Mouse (Mus musculus) midbrain, embryonic 13.5 days (tissue): ENCODE measurements around the gene Gm28051. TPM values are rescaled to one million over a fixed set of nuclear protein-coding genes. Genes with fewer than 3 reads are reported as not detected.

Experiments
- ATAC-seq: fragments of 200-750 bp; cut with Nextera tagmentation; 2 replicates; pipeline ENCODE4 v1.8.0; 2017; ENCODE audit warnings: mild to moderate bottlenecking, moderate TSS enrichment, moderate library complexity
- H3K27ac ChIP-seq: fragments of 300-500 bp; sonication (generic); 2 replicates; pipeline ENCODE4 v1.5.1; 2015; ENCODE audit warnings: inconsistent platforms, mild to moderate bottlenecking, moderate library complexity
- H3K27me3 ChIP-seq: fragments of 300-500 bp; sonication (generic); 2 replicates; pipeline ENCODE4 v1.6.1; 2015; ENCODE audit warnings: mild to moderate bottlenecking, inconsistent platforms
- H3K36me3 ChIP-seq: fragments of 300-500 bp; sonication (generic); 2 replicates; pipeline ENCODE4 v1.6.1; 2015; ENCODE audit warnings: mild to moderate bottlenecking, inconsistent platforms
- H3K4me1 ChIP-seq: fragments of 300-500 bp; sonication (generic); replicated peaks from 2 replicates; pipeline ENCODE4 v1.6.1; 2015; ENCODE audit warnings: inconsistent platforms
- H3K4me2 ChIP-seq: fragments of 300-500 bp; sonication (generic); replicated peaks from 2 replicates; pipeline ENCODE4 v1.6.1; 2015; ENCODE audit warnings: moderate library complexity, mild to moderate bottlenecking, inconsistent platforms
- H3K4me3 ChIP-seq: fragments of 300-500 bp; sonication (generic); replicated peaks from 2 replicates; pipeline ENCODE4 v1.5.1; 2015; ENCODE audit warnings: mild to moderate bottlenecking, inconsistent platforms
- H3K9ac ChIP-seq: fragments of 300-500 bp; sonication (generic); replicated peaks from 2 replicates; pipeline ENCODE4 v1.6.1; 2015; ENCODE audit warnings: mild to moderate bottlenecking, inconsistent platforms
- H3K9me3 ChIP-seq: fragments of 300-500 bp; sonication (generic); 2 replicates; pipeline ENCODE4 v1.6.1; 2016; ENCODE audit warnings: mild to moderate bottlenecking, inconsistent platforms
- WGBS: fragments of 180-500 bp; shearing (Covaris S2); methylation state at CpG from one replicate; pipeline ENCODE4 v1.1.7; 2015; 5-methylcytosine and 5-hydroxymethylcytosine counted together
- polyA plus RNA-seq: library from polyadenylated mRNA; unstranded; fragments of >200 nt; fragmentation: Nextera tagmentation; extraction: Ambion mirVana; gene quantifications from 2 replicates; pipeline ENCODE4 v1.2.1, GENCODE M21; 2015

Gm28051 gene
- polyA plus RNA-seq, 1 experiment from 2014 or later = not detected

DNA sequence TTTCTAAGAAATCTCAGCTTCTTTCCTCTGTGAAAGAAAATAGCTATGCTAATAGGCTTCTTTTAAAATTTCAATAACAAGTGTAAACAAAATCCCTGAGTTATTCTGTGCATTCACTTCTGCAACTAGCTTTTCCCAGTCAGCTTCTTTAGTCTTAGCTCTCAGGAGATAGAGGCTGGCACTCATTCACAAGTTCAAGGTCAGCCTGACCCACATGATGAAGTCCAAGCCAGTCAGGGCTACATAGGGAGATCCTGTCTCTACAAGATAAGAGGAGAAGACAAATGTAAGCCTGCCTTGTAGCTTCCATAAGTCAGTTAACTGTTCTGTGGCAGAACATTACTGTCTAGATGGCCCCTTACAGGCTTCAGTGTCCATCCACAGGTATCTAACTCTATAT, 6.1 kb upstream of the Gm28051 start:
- H3K27me3 ChIP-seq = no peaks in the 10 kb centered on the region
- peaks cover 46% of the 10 kb centered on the region for H3K36me3 ChIP-seq
- no peak overlapping the region for H3K4me3 ChIP-seq
- H3K4me1 ChIP-seq = peaks cover 15% of the 10 kb centered on the region
- no peak for ATAC-seq
- H3K4me2 ChIP-seq = no peak overlapping the region
- no peak overlapping the region for H3K27ac ChIP-seq
- H3K9me3 ChIP-seq = no peaks in the 10 kb centered on the region
- H3K9ac ChIP-seq = no peak overlapping the region

DNA sequence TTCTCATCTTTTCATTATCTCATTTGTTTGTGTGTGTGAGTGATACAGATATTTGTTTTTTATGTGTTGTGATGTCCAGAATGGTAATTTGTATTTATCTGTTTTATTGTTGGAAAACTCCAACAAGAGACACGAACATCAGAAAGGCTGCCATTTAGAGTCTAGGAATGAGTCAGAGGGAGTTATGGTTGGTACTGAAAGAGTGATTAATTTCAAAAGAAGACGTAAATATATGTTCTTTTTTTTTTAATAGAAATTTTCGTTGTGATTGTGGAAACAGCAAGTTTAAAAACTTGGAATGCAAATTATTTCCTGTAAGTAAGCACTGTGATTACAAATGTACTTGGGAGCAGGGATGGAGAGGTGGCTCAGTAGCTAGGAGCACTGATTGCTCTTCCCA, 4.1 kb upstream of the Gm28051 start:
- no peak for ATAC-seq
- Histone ChIP-seq H3K36me3 (peaks cover 29% of the 10 kb centered on the region), H3K4me3 (no peak overlapping the region), H3K4me1 (peaks cover 22% of the 10 kb centered on the region), H3K27me3 (no peaks in the 10 kb centered on the region), H3K9me3 (no peaks in the 10 kb centered on the region), H3K4me2 (no peak overlapping the region), H3K9ac (no peak overlapping the region), H3K27ac (no peak overlapping the region)
- WGBS = 93% methylated on average over 3 of the region's 3 CpGs

DNA sequence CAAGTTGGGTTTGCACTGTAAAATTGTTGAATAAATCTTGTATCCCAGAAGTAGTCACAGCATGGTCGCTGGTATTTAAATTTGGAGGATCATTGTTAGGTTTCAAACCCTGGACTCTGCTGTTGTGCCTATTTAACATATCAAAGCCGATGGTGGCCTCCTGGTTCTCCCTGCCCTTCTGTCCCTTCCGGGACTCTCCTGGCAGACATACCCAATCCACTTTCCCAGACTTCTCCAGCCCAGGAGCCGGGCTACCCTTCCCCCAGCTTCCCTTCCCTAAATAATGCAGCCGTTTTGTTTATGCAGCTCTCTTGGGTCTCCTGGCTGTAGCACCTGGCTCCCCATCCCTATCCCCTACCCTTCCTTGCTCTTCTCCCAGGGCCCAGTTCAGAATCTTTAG, 1.4 kb upstream of the Gm28051 start:
- H3K36me3 ChIP-seq = peaks cover 11% of the 10 kb centered on the region

DNA sequence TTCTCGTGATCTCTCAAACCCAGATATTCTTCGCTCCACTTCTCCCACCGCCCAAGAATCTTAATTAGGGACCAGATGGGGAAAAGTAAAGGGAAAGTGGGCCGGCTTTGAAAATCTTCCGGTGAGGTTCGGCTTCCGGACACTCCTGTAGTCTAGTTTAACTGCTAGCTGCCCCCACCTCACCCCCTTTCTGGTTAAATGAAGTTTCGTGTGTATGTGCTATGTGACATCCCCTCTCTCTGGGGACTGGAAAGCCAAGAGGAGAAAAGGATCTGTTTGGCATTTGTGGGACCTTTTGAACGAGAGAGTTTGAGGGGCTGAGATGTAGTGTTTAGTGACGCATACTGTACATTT, 815 bp upstream of the Gm28051 start, which contains the start of gene Gm20604:
Gene Gm20604 (minus strand): TSS at position 270 of the 354 bp plus-strand sequence.
- peak within 1 kb of the TSS; percentile 80 for H3K4me2 ChIP-seq
- peak within 1 kb of the TSS; percentile 70 for H3K4me3 ChIP-seq
- H3K4me1 ChIP-seq = peaks cover 35% of the 10 kb centered on the region
- no peak for ATAC-seq
- peak within 1 kb of the TSS; percentile 79 for H3K9ac ChIP-seq
- H3K27ac ChIP-seq = peak within 1 kb of the TSS; percentile 90
- WGBS = under 1% methylated on average over 10 of the region's 10 CpGs
- no peaks in the 10 kb centered on the region for H3K27me3 ChIP-seq
- H3K9me3 ChIP-seq = no peaks in the 10 kb centered on the region
- H3K36me3 ChIP-seq = peaks cover 7% of the 10 kb centered on the region

More for the DNA sequence above, 1.4 kb upstream of the Gm28051 start:
- ATAC-seq = no peak
- H3K4me1 ChIP-seq = peaks cover 35% of the 10 kb centered on the region
- no peaks in the 10 kb centered on the region for H3K9me3 ChIP-seq
- no peak overlapping the region for H3K27ac ChIP-seq
- H3K4me2 ChIP-seq = peak overlapping the region; percentile 78
- H3K9ac ChIP-seq = peak overlapping the region; percentile 79
- H3K27me3 ChIP-seq = no peaks in the 10 kb centered on the region
- WGBS = 2% methylated on average over 5 of the region's 5 CpGs
- peak overlapping the region; percentile 70 for H3K4me3 ChIP-seq

DNA sequence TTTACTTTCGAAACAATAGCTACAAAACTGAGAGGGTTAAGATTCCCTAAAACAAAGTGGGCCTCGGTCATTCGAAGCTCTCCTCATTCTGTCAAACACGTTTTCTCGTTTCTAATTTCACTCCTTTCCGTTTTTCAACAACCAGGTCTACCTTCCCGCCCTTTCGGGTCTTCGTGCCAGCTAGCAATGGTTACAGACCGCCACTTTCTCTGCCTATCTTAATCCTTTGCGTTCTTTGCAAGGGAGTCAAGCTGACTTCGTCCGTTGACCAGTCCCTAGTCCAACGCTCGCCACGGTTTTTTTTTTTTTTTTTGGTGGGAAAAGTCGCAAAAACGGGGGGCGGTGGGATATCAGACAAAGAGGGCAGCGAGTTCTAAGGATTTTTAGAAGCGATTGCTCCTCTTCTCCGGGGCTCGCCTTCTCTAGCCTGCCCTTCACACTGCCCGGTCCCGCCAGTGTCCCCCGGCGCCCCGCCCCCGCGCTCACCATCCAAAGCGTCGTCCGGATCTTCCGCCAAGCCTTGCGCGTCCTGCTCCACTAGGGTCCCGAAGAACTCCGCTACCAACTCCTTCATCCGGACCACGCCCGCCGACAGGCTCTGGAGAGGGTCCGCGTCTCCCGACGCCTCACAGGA, 393 bp downstream of the Gm28051 start:
- Histone ChIP-seq H3K27ac (peak overlapping the region; percentile 90), H3K9ac (peak overlapping the region; percentile 76), H3K27me3 (no peaks in the 10 kb centered on the region), H3K36me3 (peaks cover under 1% of the 10 kb centered on the region), H3K4me1 (peaks cover 35% of the 10 kb centered on the region), H3K4me3 (peak overlapping the region; percentile 70), H3K9me3 (no peaks in the 10 kb centered on the region), H3K4me2 (peak overlapping the region; percentile 80)
- 2% methylated on average over 46 of the region's 46 CpGs for WGBS
- peak; percentile 0; the same call in 1 of the 2 replicates for ATAC-seq

DNA sequence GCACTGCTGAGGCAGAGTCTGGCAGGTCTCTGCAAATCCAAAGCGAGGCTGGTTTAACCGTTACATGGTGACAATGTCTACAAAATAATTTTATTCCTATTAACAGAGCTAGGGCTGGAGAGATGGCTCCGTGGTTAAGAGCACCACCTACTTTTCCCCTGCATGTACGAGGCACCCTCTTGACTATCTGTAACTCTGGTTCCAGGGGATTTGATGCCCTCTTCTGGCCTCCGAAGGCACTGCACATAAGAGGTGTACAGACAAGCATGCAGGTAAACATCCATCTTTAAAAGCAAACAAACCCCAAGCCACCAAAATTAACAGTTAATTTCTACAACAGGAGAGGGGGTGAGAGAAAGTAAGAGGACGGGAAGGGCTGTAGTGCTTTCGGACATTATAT, 1.3 kb downstream of the Gm28051 start:
- Histone ChIP-seq H3K27ac (no peak overlapping the region), H3K27me3 (no peaks in the 10 kb centered on the region), H3K9ac (no peak overlapping the region; the same call in 1 of the 2 replicates), H3K36me3 (no peaks in the 10 kb centered on the region; the same call in 1 of the 2 replicates), H3K4me1 (peaks cover 35% of the 10 kb centered on the region), H3K4me2 (peak overlapping the region; percentile 80), H3K4me3 (peak overlapping the region; percentile 70), H3K9me3 (no peaks in the 10 kb centered on the region)
- ATAC-seq = no peak
- WGBS = 88% methylated on average over 7 of the region's 7 CpGs

DNA sequence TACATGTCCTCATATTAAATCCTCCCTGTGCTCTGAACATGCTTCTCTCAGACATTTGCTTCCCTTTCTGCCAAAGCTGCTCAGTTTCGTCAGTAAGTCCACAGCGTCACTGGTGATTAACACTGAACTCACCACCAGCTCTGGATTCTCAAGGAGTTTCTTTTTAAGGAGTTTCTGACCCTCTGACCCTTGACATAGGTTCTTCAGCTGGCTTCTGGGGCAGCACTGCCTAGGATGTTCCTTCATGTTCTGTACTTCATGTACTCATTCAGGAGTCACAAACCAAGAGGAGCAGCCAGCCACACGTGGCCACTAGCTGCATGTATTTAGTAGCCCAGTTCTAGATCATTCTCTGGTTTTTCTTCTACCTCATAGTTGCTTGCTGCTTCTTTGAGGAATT, 9.3 kb downstream of the Gm28051 start:
- 93% methylated on average over 3 of the region's 3 CpGs for WGBS
- ATAC-seq = no peak

DNA sequence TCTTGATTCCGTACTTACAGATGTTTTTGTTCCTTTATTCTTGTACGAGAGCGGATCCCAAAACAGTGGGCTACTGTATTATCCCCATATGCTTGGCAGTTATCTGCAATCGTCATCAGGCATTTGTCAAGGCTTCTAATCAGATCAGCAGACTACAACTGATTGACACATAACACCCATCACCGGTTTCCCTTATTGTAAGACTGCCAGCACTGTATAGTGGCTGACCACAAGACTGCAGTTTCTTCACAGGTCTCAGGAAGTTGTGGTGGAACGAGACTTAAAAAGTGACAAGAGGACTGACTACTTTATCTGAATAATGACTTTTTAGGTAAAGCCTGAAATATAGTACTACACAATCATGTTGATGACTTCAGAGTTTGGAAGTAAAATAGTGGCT, 12.7 kb downstream of the Gm28051 start:
- 67% methylated on average over 6 of the region's 6 CpGs for WGBS
- no peak overlapping the region for H3K9ac ChIP-seq
- no peak for ATAC-seq
- H3K27me3 ChIP-seq = no peaks in the 10 kb centered on the region
- H3K4me3 ChIP-seq = peak overlapping the region; percentile 73; the same call in 1 of the 2 replicates
- H3K4me2 ChIP-seq = peak overlapping the region; percentile 88
- H3K4me1 ChIP-seq = peaks cover 24% of the 10 kb centered on the region
- H3K9me3 ChIP-seq = no peaks in the 10 kb centered on the region
- peaks cover 16% of the 10 kb centered on the region for H3K36me3 ChIP-seq
- H3K27ac ChIP-seq = no peak overlapping the region

More for the DNA sequence above, 9.3 kb downstream of the Gm28051 start:
- H3K27ac ChIP-seq = no peak overlapping the region
- no peak overlapping the region for H3K4me2 ChIP-seq
- H3K4me3 ChIP-seq = no peak overlapping the region
- no peaks in the 10 kb centered on the region for H3K9me3 ChIP-seq
- H3K36me3 ChIP-seq = peaks cover 16% of the 10 kb centered on the region
- no peak overlapping the region for H3K9ac ChIP-seq
- H3K27me3 ChIP-seq = no peaks in the 10 kb centered on the region
- peaks cover 12% of the 10 kb centered on the region for H3K4me1 ChIP-seq

DNA sequence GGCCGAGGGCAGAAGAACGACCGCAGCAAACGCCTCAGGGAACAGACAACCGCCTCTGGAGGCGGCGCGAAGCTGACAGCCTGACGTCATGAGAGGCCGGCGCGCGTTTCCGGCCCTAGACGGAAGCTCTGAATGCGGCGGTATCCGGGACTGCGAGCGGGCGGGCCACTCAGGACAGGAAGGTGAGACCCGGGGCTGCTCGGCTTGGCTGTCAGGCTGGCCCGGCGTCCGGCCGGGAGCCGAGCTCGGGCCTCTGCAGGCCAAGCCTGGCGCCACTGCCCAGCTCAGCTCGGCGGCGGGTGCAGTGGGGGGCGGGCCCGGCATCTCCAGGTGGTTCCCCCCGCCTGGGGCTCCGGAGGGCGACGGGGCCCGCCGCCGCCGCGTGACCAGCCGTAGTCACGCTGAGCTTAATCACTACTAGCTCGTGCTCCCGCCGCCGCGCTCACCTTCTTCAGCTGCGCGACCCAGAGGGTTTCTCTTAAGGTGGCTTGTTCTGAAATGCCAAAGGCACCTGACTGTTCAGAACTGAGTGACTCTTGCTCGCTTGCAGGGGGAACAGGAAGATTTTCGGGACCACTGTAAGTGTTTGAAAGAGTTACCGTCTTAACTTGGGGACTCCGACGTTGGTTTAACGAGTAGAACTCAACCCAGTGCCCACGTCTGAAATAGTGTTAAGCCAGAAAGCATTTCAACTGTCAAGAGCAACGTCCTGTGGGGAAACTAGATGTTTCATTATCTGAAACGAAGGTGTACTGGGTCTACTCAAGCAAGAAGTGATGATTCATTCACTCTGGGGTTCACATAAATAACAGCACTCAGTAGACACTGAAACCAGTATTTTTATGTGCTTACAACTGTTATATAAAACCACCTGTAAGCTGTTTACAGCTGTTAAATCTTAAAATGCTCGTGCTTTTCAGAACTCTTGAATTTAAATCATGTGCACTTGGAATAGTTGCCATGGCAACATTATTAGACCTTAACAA, 13.7 kb downstream of the Gm28051 start, which contains the start of the genes Moap1 and Tmem251:
Gene Moap1 (minus strand): TSS at position 73 of the 986 bp plus-strand sequence.
Gene Tmem251 (plus strand): TSS at position 174 of the 986 bp plus-strand sequence.
- Histone ChIP-seq H3K27me3 (no peaks in the 10 kb centered on the region), H3K4me1 (peaks cover 24% of the 10 kb centered on the region), H3K27ac (peak within 1 kb of the TSS; percentile 94), H3K9ac (peak within 1 kb of the TSS; percentile 89), H3K36me3 (peaks cover 13% of the 10 kb centered on the region), H3K4me3 (peak within 1 kb of the TSS; percentile 73), H3K9me3 (no peaks in the 10 kb centered on the region), H3K4me2 (peak within 1 kb of the TSS; percentile 88)
- peak; percentile 98 for ATAC-seq
- under 1% methylated on average over 60 of the region's 63 CpGs for WGBS

DNA sequence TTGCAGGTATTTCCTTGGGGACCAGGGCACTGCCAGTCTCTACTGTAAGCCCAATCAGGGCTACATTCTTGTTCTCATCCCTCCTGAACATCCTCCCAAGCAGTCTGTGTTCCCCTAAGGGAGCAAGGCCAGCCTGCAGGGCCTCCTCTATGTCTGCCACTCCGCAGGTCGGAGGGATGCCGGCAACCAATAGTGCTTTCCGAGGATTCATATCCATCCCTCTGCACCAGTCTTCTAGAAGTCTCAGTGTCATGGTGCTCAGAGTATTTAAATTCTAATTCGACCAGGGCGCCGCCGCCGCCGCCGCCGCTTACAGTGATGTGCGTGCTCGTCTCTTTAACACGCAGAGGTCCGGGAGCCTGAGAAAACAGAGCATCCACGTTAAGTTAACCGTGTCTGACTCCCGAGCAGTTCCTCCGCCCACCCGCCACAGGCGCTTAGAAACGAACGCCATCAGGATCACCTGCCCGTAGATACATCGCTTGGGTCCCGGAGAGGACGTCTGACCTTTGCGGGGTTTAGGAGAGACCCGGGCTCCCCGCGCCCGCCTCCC, 14.5 kb downstream of the Gm28051 start:
- H3K4me1 ChIP-seq = peaks cover 24% of the 10 kb centered on the region
- no peaks in the 10 kb centered on the region for H3K27me3 ChIP-seq
- H3K9ac ChIP-seq = peak overlapping the region; percentile 89
- H3K27ac ChIP-seq = peak overlapping the region; percentile 94
- no peaks in the 10 kb centered on the region for H3K9me3 ChIP-seq
- H3K4me2 ChIP-seq = peak overlapping the region; percentile 88
- ATAC-seq = peak; percentile 74
- WGBS = under 1% methylated on average over 33 of the region's 33 CpGs
- peaks cover 6% of the 10 kb centered on the region for H3K36me3 ChIP-seq
- H3K4me3 ChIP-seq = peak overlapping the region; percentile 73

DNA sequence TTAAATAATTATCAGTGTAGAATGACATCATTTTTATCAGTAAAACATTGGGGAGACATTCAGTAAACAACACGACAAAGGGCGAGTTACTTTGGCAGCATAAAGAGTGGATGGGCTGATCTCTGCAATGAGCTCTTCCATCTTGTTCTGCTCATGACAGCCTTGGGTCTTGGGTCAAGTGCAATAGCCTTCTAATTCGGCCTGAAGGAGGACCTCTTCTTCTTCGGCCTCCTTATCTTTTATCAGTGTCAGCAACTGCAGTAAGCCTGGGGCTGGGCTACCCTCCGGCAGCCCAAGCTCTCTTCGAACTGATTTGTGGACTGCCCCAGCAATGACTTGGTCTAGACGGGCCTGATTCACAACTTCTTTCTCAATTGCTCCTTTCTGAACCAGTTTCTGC, 15.5 kb downstream of the Gm28051 start:
- WGBS = 93% methylated on average over 7 of the region's 7 CpGs
- no peak overlapping the region for H3K27ac ChIP-seq
- no peak for ATAC-seq

More for the DNA sequence above, 15.5 kb downstream of the Gm28051 start:
- peaks cover 24% of the 10 kb centered on the region for H3K4me1 ChIP-seq
- H3K4me3 ChIP-seq = no peak overlapping the region
- H3K27me3 ChIP-seq = no peaks in the 10 kb centered on the region
- H3K9ac ChIP-seq = no peak overlapping the region
- no peaks in the 10 kb centered on the region for H3K9me3 ChIP-seq
- 0 out of 2 replicates have a peak, but pooled peaks cover 2% of the 10 kb centered on the region for H3K36me3 ChIP-seq
- peak overlapping the region; percentile 88 for H3K4me2 ChIP-seq
